Mouse (Mus musculus) inflammation-experienced regulatory T-cells, adult 16 weeks (primary cell): ENCODE results near the gene Dnah9. TPM values are rescaled to one million over a fixed set of nuclear protein-coding genes. Genes with fewer than 3 reads are reported as not detected.

Experiments
- polyA plus RNA-seq: library from polyadenylated mRNA; unstranded; fragments of 100-300 nt; shearing (Covaris generic); gene quantifications from one replicate; pipeline ENCODE4 v1.2.1, GENCODE M21; 2017

Dnah9 gene
- polyA plus RNA-seq: not detected

GRCm38 (mm10) chr11:66167801-66168651 lies at the start of gene Dnah9:
Gene Dnah9 (minus strand): TSS chr11:66168551.

GRCm38 (mm10) chr11:65806909-65807504 lies 361.3 kb downstream of the Dnah9 start, which contains the start of gene Zkscan6:
Gene Zkscan6 (plus strand): TSS chr11:65807175.

GRCm38 (mm10) chr11:65788154-65788553 lies 380.2 kb downstream of the Dnah9 start, which contains the start of gene Map2k4:
Gene Map2k4 (minus strand): TSS chr11:65788297.

